Mouse (Mus musculus): ENCODE data around the gene Jund.

GRCm38 (mm10) chr8:70742176-70742575 lies 43.4 kb downstream of the Jund start:
- no peak for TF ChIP-seq CTCF (IDR thresholded peaks at IDR 0.05; ENCODE audit: control insufficient read depth, insufficient read depth, low read length)
- no peak for TF ChIP-seq POLR2A (IDR thresholded peaks at IDR 0.05; ENCODE audit: borderline replicate concordance, control insufficient read depth, low read depth, low read length)

Measured in bone marrow, adult 2 months (tissue).